Mouse (Mus musculus) midbrain, postnatal 0 days (tissue): ENCODE results near the gene Rragd. TPM values are rescaled to one million over a fixed set of nuclear protein-coding genes. Genes with fewer than 3 reads are reported as not detected.

Experiments
- ATAC-seq: fragments of 200-750 bp; cut with Nextera tagmentation; 2 replicates; pipeline ENCODE4 v1.8.0; 2017; ENCODE audit warnings: moderate number of reproducible peaks, mild to moderate bottlenecking, moderate TSS enrichment, moderate library complexity; ENCODE audit not compliant: low FRiP score
- DNase-seq: peaks from one replicate; pipeline ENCODE4 v3.0.0-alpha.2; 2015; ENCODE audit warnings: low spot score
- H3K27ac ChIP-seq: fragments of 300-500 bp; sonication (generic); 2 replicates; pipeline ENCODE4 v1.5.1; 2014; ENCODE audit warnings: low read depth, mild to moderate bottlenecking, low read length, mixed read lengths
- H3K27me3 ChIP-seq: fragments of 300-500 bp; sonication (generic); 2 replicates; pipeline ENCODE4 v1.6.1; 2014; ENCODE audit warnings: low read length, control low read depth, mixed read lengths; ENCODE audit not compliant: insufficient read depth
- H3K36me3 ChIP-seq: fragments of 300-500 bp; sonication (generic); 2 replicates; pipeline ENCODE4 v1.6.1; 2014; ENCODE audit warnings: low read length, control low read depth, mixed read lengths; ENCODE audit not compliant: insufficient read depth
- H3K4me1 ChIP-seq: fragments of 300-500 bp; sonication (generic); 2 replicates; pipeline ENCODE4 v1.6.1; 2014; ENCODE audit warnings: mild to moderate bottlenecking, control low read depth, antibody characterized with exemption, low read length, mixed read lengths; ENCODE audit not compliant: insufficient read depth
- H3K4me2 ChIP-seq: fragments of 300-500 bp; sonication (generic); 2 replicates; pipeline ENCODE4 v1.6.1; 2014; ENCODE audit warnings: low read depth, mild to moderate bottlenecking, low read length, mixed read lengths; ENCODE audit not compliant: poor library complexity, severe bottlenecking
- H3K4me3 ChIP-seq: fragments of 300-500 bp; sonication (generic); 2 replicates; pipeline ENCODE4 v1.5.1; 2014; ENCODE audit warnings: low read depth, mild to moderate bottlenecking, low read length, moderate library complexity
- H3K9ac ChIP-seq: fragments of 300-500 bp; sonication (generic); replicated peaks from 2 replicates; pipeline ENCODE4 v1.6.1; 2014; ENCODE audit warnings: mild to moderate bottlenecking, low read length, moderate library complexity, mixed read lengths; ENCODE audit not compliant: poor library complexity, severe bottlenecking
- H3K9me3 ChIP-seq: fragments of 300-500 bp; sonication (generic); 2 replicates; pipeline ENCODE4 v1.6.1; 2016; ENCODE audit warnings: low read length, control low read depth
- CTCF ChIP-seq: IDR thresholded peaks from 2 replicates; pipeline ENCODE4 v1.5.1; 2016; ENCODE audit warnings: antibody characterized with exemption, mild to moderate bottlenecking
- WGBS: fragments of 180-500 bp; shearing (Covaris S2); extraction: QIAGEN DNeasy Blood & Tissue Kit; methylation state at CpG from one replicate; pipeline ENCODE4 v1.1.7; 2014; 5-methylcytosine and 5-hydroxymethylcytosine counted together
- polyA plus RNA-seq: library from polyadenylated mRNA; unstranded; fragments of >200 nt; fragmentation: Nextera tagmentation; extraction: Ambion mirVana; gene quantifications from 2 replicates; pipeline ENCODE4 v1.2.1, GENCODE M21; 2015
- total RNA-seq: library from RNA; depleted of rRNA; stranded (reverse); fragments of >200 nt; gene quantifications from 2 replicates; pipeline ENCODE4 v1.2.3, GENCODE M21; 2014

Gene Rragd
- total and polyA plus RNA-seq, 2 experiments from 2014 or later: 35.0 to 54.9 TPM

GRCm38 (mm10) chr4:33007443-33008217, 24.8 kb downstream of the Rragd start:
- no peak overlapping the region for H3K4me3 ChIP-seq
- ATAC-seq (no peak), DNase-seq (no peak)
- no peak for TF ChIP-seq CTCF
- H3K27ac ChIP-seq: no peak overlapping the region
- no peak overlapping the region for H3K4me2 ChIP-seq
- no peaks in the 10 kb centered on the region for H3K27me3 ChIP-seq
- WGBS: 93% methylated on average over 9 of the region's 9 CpGs
- H3K36me3 ChIP-seq: peaks cover 13% of the 10 kb centered on the region; the same call in 1 of the 2 replicates
- H3K4me1 ChIP-seq: no peaks in the 10 kb centered on the region
- H3K9me3 ChIP-seq: no peaks in the 10 kb centered on the region
- no peak overlapping the region for H3K9ac ChIP-seq

- H3K4me3 ChIP-seq: no peak overlapping the region
- whole genome bisulfite sequencing: 94% methylated on average over 1 of the region's 1 CpGs
- no peak for TF ChIP-seq CTCF
- DNase-seq: no peak
- ATAC-seq: no peak
- peaks cover 13% of the 10 kb centered on the region; the same call in 1 of the 2 replicates for H3K36me3 ChIP-seq
- H3K4me2 ChIP-seq: no peak overlapping the region
- H3K27me3 ChIP-seq: no peaks in the 10 kb centered on the region
- no peak overlapping the region for H3K9ac ChIP-seq
- H3K4me1 ChIP-seq: no peaks in the 10 kb centered on the region
- no peaks in the 10 kb centered on the region for H3K9me3 ChIP-seq
- H3K27ac ChIP-seq: no peak overlapping the region
Measured at GRCm38 (mm10) chr4:33010078-33010477, 27.2 kb downstream of the Rragd start.

- no peak for DNase-seq
- Histone ChIP-seq H3K4me2 (no peak overlapping the region), H3K4me1 (no peaks in the 10 kb centered on the region), H3K27ac (no peak overlapping the region), H3K36me3 (peaks cover 10% of the 10 kb centered on the region; the same call in 1 of the 2 replicates), H3K9me3 (no peaks in the 10 kb centered on the region), H3K9ac (no peak overlapping the region), H3K4me3 (no peak overlapping the region), H3K27me3 (no peaks in the 10 kb centered on the region)
- no peak for TF ChIP-seq CTCF
- 80% methylated on average over 4 of the region's 4 CpGs for WGBS
- no peak for ATAC-seq
Measured at GRCm38 (mm10) chr4:33012484-33012883, 29.6 kb downstream of the Rragd start.

GRCm38 (mm10) chr4:33018361-33018999, 35.6 kb downstream of the Rragd start:
- peak; percentile 96 for TF ChIP-seq CTCF
- Histone ChIP-seq H3K9me3 (no peaks in the 10 kb centered on the region), H3K27me3 (no peaks in the 10 kb centered on the region), H3K4me3 (no peak overlapping the region), H3K4me1 (no peaks in the 10 kb centered on the region), H3K27ac (no peak overlapping the region), H3K36me3 (peaks cover 13% of the 10 kb centered on the region; the same call in 1 of the 2 replicates), H3K9ac (no peak overlapping the region), H3K4me2 (no peak overlapping the region)
- ATAC-seq (peak; percentile 73; the same call in 1 of the 2 replicates), DNase-seq (peak; percentile 92)
- WGBS: 53% methylated on average over 9 of the region's 9 CpGs

- H3K4me1 ChIP-seq: no peaks in the 10 kb centered on the region
- no peak overlapping the region for H3K4me2 ChIP-seq
- no peak overlapping the region for H3K9ac ChIP-seq
- H3K36me3 ChIP-seq: peaks cover 15% of the 10 kb centered on the region; the same call in 1 of the 2 replicates
- no peak overlapping the region for H3K27ac ChIP-seq
- H3K9me3 ChIP-seq: no peaks in the 10 kb centered on the region
- no peaks in the 10 kb centered on the region for H3K27me3 ChIP-seq
- DNase-seq: no peak
- no peak overlapping the region for H3K4me3 ChIP-seq
- no peak for ATAC-seq
- TF ChIP-seq CTCF: no peak
- WGBS: 85% methylated on average over 8 of the region's 8 CpGs
Measured at GRCm38 (mm10) chr4:33024420-33024819, 41.6 kb downstream of the Rragd start.

- Histone ChIP-seq H3K4me2 (no peak overlapping the region), H3K27ac (no peak overlapping the region), H3K9me3 (no peaks in the 10 kb centered on the region), H3K4me3 (no peak overlapping the region), H3K9ac (no peak overlapping the region), H3K27me3 (no peaks in the 10 kb centered on the region), H3K36me3 (0 out of 2 replicates have a peak, but pooled peaks cover 4% of the 10 kb centered on the region), H3K4me1 (0 out of 2 replicates have a peak, but pooled peaks cover 8% of the 10 kb centered on the region)
- ATAC-seq (no peak), DNase-seq (no peak)
- 91% methylated on average over 7 of the region's 7 CpGs for WGBS
- TF ChIP-seq CTCF: no peak
Measured at GRCm38 (mm10) chr4:33029104-33029503, 46.3 kb downstream of the Rragd start.
